Mouse (Mus musculus) intestine, embryonic 14.5 days (tissue): ENCODE measurements around the gene Tssk1. TPM values are rescaled to one million over a fixed set of nuclear protein-coding genes. Genes with fewer than 3 reads are reported as not detected.

Source experiments
- ATAC-seq: fragments of 200-750 bp; cut with Nextera tagmentation; replicated peaks from 2 replicates; pipeline ENCODE4 v1.8.0; 2017; ENCODE audit warnings: low read depth, moderate number of reproducible peaks, moderate TSS enrichment, moderate library complexity; ENCODE audit not compliant: low FRiP score, low TSS enrichment
- DNase-seq: peaks from one replicate; pipeline ENCODE4 v3.0.0-alpha.2; 2018; ENCODE audit warnings: low spot score
- H3K27ac ChIP-seq: fragments of 300-500 bp; sonication (generic); 2 replicates; pipeline ENCODE4 v1.5.1; 2014; ENCODE audit warnings: low read depth, mild to moderate bottlenecking, control low read depth
- H3K27me3 ChIP-seq: fragments of 300-500 bp; sonication (generic); replicated peaks from 2 replicates; pipeline ENCODE4 v1.6.1; 2014; ENCODE audit warnings: low read length, control low read depth; ENCODE audit not compliant: control insufficient read depth, insufficient read depth
- H3K36me3 ChIP-seq: fragments of 300-500 bp; sonication (generic); 2 replicates; pipeline ENCODE4 v1.6.1; 2014; ENCODE audit warnings: low read length, control low read depth; ENCODE audit not compliant: control insufficient read depth, insufficient read depth
- H3K4me1 ChIP-seq: fragments of 300-500 bp; sonication (generic); replicated peaks from 2 replicates; pipeline ENCODE4 v1.6.1; 2014; ENCODE audit warnings: low read length, control low read depth, mixed read lengths; ENCODE audit not compliant: control insufficient read depth, insufficient read depth
- H3K4me2 ChIP-seq: fragments of 300-500 bp; sonication (generic); 2 replicates; pipeline ENCODE4 v1.6.1; 2014; ENCODE audit warnings: low read length
- H3K4me3 ChIP-seq: fragments of 300-500 bp; sonication (generic); 2 replicates; pipeline ENCODE4 v1.5.1; 2014; ENCODE audit warnings: low read depth, low read length, control low read depth, mixed read lengths
- H3K9ac ChIP-seq: fragments of 300-500 bp; sonication (generic); 2 replicates; pipeline ENCODE4 v1.6.1; 2014; ENCODE audit warnings: mild to moderate bottlenecking, low read length
- H3K9me3 ChIP-seq: fragments of 300-500 bp; sonication (generic); 2 replicates; pipeline ENCODE4 v1.6.1; 2016; ENCODE audit warnings: low read length, control low read depth; ENCODE audit not compliant: control insufficient read depth
- WGBS: fragments of 180-500 bp; shearing (Covaris S2); extraction: QIAGEN DNeasy Blood & Tissue Kit; methylation state at CpG from one replicate; pipeline ENCODE4 v1.1.7; 2014; 5-methylcytosine and 5-hydroxymethylcytosine counted together
- polyA plus RNA-seq: library from polyadenylated mRNA; unstranded; fragments of >200 nt; fragmentation: Nextera tagmentation; extraction: Ambion mirVana; gene quantifications from 2 replicates; pipeline ENCODE4 v1.2.1, GENCODE M21; 2014

Tssk1 gene
- polyA plus RNA-seq, 1 experiment from 2014 or later = not detected

DNA sequence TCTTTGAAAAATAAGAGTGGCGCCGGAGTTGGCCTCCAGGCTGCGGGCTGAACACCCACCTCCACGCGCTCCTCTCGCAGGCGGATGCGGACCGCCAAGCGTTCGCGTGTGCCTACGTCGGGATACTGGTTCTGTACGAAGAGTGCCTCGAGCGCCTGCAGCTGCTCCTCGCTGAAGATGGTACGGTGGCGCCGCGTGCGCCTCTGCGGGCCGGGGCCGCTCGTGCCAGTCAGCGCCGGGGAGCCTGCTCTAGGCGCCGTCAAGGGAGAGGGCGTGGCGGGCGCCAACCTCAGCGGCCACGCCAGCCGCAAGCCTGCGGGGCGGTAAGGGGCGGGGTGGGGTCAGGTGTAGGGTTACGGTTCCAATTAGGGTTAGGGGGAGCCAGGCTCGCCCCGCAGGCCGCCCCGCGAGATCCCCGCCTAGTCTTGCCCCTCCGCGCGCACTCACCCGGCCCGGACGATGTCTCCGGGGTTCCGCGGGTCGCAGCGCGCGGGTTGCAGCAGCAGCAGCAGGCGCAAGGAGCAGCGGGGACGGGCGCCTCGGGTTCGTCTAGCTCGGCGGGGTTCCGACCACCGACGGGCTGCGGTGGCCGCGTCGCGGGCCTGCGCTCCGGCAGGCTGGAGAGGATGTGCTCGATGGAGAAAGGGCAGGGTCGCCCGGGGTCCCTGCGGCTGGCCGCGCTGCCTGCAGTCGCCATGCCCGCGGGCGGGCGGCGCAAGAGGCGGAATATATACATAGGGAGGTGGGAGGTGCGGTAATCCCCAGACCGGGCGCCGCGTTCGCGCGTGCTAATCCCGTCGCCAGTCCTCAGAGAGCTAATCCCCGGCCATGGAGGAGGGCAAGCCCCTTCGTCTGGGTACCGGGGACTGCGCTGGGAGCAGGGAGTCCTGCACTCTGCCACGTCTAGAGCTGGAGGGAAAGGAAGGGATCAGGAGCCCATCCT, 20.6 kb downstream of the Tssk1 start, which contains the start of gene Gsc2:
TSS of gene Gsc2 (minus strand) at position 753 of the 943 bp plus-strand sequence.
- peak; percentile 65 for DNase-seq
- under 1% methylated on average over 79 of the region's 106 CpGs for WGBS
- peak within 1 kb of the TSS; percentile 34 for H3K4me3 ChIP-seq
- H3K9ac ChIP-seq = 0 out of 2 replicates have a peak within 1 kb of the TSS, but pooled peaks have one; percentile 27
- no peaks in the 10 kb centered on the region for H3K36me3 ChIP-seq
- peak within 1 kb of the TSS; percentile 67 for H3K4me2 ChIP-seq
- peak; percentile 47; the same call in 1 of the 2 replicates for ATAC-seq
- peaks cover 14% of the 10 kb centered on the region for H3K4me1 ChIP-seq
- no peak within 1 kb of the TSS for H3K27ac ChIP-seq
- no peaks in the 10 kb centered on the region for H3K9me3 ChIP-seq
- peaks cover 70% of the 10 kb centered on the region for H3K27me3 ChIP-seq

DNA sequence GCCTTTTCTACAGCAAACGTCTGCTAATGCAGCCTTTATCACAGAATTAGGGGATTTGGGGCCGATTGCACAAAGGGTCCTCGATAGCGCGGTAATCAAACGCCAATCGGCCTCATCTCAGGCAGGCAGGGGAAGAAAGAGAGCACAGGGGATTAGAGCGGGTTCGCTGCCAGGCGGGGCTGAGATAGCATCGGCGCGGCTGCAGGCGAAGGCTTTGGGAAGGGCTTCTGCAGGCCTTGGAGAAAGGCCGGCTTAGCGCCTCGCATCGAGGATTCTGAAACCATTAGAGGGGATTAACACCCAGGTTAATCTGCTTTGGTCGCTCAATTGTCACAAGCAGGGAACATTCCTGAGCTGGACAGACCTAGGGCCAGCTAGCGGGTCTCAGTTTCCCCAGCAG, 26.6 kb downstream of the Tssk1 start:
- 12% methylated on average over 20 of the region's 20 CpGs for WGBS

GRCm38 (mm10) chr16:17921325-17922162, 27.5 kb downstream of the Tssk1 start:
- Histone ChIP-seq H3K4me2 (peak overlapping the region; percentile 97), H3K9ac (peak overlapping the region; percentile 90), H3K27ac (peak overlapping the region; percentile 78), H3K4me1 (peaks cover 16% of the 10 kb centered on the region), H3K9me3 (no peaks in the 10 kb centered on the region), H3K4me3 (peak overlapping the region; percentile 98), H3K36me3 (peaks cover 15% of the 10 kb centered on the region; the same call in 1 of the 2 replicates), H3K27me3 (peaks cover 32% of the 10 kb centered on the region)
- peak; percentile 92 for ATAC-seq
- 1% methylated on average over 46 of the region's 47 CpGs for WGBS
- DNase-seq = peak; percentile 98

More for the DNA sequence above, 26.6 kb downstream of the Tssk1 start:
- peaks cover 16% of the 10 kb centered on the region for H3K4me1 ChIP-seq
- H3K9ac ChIP-seq = 0 out of 2 replicates have a peak overlapping the region, but pooled peaks have one; percentile 13
- H3K27me3 ChIP-seq = peaks cover 41% of the 10 kb centered on the region
- ATAC-seq (no peak), DNase-seq (no peak)
- H3K27ac ChIP-seq = no peak overlapping the region
- peaks cover 9% of the 10 kb centered on the region; the same call in 1 of the 2 replicates for H3K36me3 ChIP-seq
- peak overlapping the region; percentile 97; the same call in 1 of the 2 replicates for H3K4me2 ChIP-seq
- no peaks in the 10 kb centered on the region for H3K9me3 ChIP-seq
- no peak overlapping the region for H3K4me3 ChIP-seq

- Histone ChIP-seq H3K36me3 (peaks cover 15% of the 10 kb centered on the region; the same call in 1 of the 2 replicates), H3K4me3 (peak overlapping the region; percentile 98), H3K9ac (peak overlapping the region; percentile 90), H3K4me1 (peaks cover 22% of the 10 kb centered on the region), H3K27me3 (peaks cover 26% of the 10 kb centered on the region), H3K9me3 (no peaks in the 10 kb centered on the region), H3K4me2 (peak overlapping the region; percentile 97), H3K27ac (peak overlapping the region; percentile 77)
- DNase-seq = no peak
- peak; percentile 20 for ATAC-seq
- WGBS = under 1% methylated on average over 14 of the region's 14 CpGs
These were observed 28.1 kb downstream of the Tssk1 start for GRCm38 (mm10) chr16:17922163-17922538.

- under 1% methylated on average over 67 of the region's 72 CpGs for WGBS
- Histone ChIP-seq H3K4me1 (peaks cover 9% of the 10 kb centered on the region), H3K9me3 (no peaks in the 10 kb centered on the region), H3K36me3 (peaks cover 15% of the 10 kb centered on the region; the same call in 1 of the 2 replicates), H3K27me3 (no peaks in the 10 kb centered on the region), H3K4me2 (peak overlapping the region; percentile 97), H3K27ac (peak overlapping the region; percentile 85), H3K9ac (peak overlapping the region; percentile 75), H3K4me3 (peak overlapping the region; percentile 66)
- ATAC-seq = peak; percentile 22; the same call in 1 of the 2 replicates
- peak; percentile 80 for DNase-seq
These were observed 33.5 kb downstream of the Tssk1 start for GRCm38 (mm10) chr16:17927351-17928082.

- no peaks in the 10 kb centered on the region for H3K9me3 ChIP-seq
- H3K36me3 ChIP-seq = peaks cover 15% of the 10 kb centered on the region; the same call in 1 of the 2 replicates
- WGBS = 0% methylated on average over 47 of the region's 47 CpGs
- peak within 1 kb of the TSS; percentile 75 for H3K9ac ChIP-seq
- peak; percentile 82 for ATAC-seq
- peaks cover 6% of the 10 kb centered on the region; the same call in 1 of the 2 replicates for H3K4me1 ChIP-seq
- no peaks in the 10 kb centered on the region for H3K27me3 ChIP-seq
- H3K4me2 ChIP-seq = peak within 1 kb of the TSS; percentile 97
- H3K27ac ChIP-seq = peak within 1 kb of the TSS; percentile 85
- DNase-seq = peak; percentile 85
- peak within 1 kb of the TSS; percentile 66 for H3K4me3 ChIP-seq
These were observed 34.1 kb downstream of the Tssk1 start, which contains the start of gene Slc25a1 for GRCm38 (mm10) chr16:17928087-17928580. TSS of gene Slc25a1 (minus strand) at chr16:17928219.

DNA sequence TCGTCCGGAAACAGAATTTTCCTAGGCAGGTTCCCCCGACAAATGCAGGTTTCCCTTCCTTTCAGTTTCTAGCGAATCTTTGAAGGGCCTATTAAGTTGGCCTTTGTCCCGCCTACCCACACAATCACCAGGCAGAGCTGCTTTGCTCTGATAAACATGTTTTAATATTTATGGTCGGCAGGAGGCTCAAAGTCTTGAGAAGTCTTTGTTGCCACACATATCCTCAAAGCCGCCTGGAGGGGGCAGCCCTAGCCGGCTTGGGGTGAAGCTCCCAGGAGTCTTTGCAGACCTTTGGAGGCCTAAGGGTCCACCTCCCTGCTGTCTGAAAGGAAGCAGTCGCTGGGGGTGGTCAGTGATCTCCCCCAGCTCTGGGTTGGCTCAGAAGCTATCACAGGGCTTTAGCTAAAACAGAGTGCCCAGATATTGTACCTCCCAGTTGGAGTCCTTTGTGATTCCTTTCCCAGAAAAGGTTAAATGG, 34.6 kb downstream of the Tssk1 start:
- DNase-seq (peak; percentile 84), ATAC-seq (peak; percentile 63)
- H3K27me3 ChIP-seq = no peaks in the 10 kb centered on the region
- peaks cover 6% of the 10 kb centered on the region; the same call in 1 of the 2 replicates for H3K4me1 ChIP-seq
- H3K9ac ChIP-seq = peak overlapping the region; percentile 75
- H3K36me3 ChIP-seq = peaks cover 15% of the 10 kb centered on the region; the same call in 1 of the 2 replicates
- H3K27ac ChIP-seq = peak overlapping the region; percentile 85
- H3K9me3 ChIP-seq = no peaks in the 10 kb centered on the region
- peak overlapping the region; percentile 66 for H3K4me3 ChIP-seq
- peak overlapping the region; percentile 97 for H3K4me2 ChIP-seq
- WGBS = 1% methylated on average over 9 of the region's 9 CpGs
